Mouse (Mus musculus) liver, adult (tissue): ENCODE results near the gene Cfap221.

Experiments
- GATA4 ChIP-seq: IDR thresholded peaks from 2 replicates; pipeline ENCODE4 v1.6.1; 2014; ENCODE audit warnings: mild to moderate bottlenecking, low read length; ENCODE audit not compliant: insufficient replicate concordance

Cfap221 gene

DNA sequence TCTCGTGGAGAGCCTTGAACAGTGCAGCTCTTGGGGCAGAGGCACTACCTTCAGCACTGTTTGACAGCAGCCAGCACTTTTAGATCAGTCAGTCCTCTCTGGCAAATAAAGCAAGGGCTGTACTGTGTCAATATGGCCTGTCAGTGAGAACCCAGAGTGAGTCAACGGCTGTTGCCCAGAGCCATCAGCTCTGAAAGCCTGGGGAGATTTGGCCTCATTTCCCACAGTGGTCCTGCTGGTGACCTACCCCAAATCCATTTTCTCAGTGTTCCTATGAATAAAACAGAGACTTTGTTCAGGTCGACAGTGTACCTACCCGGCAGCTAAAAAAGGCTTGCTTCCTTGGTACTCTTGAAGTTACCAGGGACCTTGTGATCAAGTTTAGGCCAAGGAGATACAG lies 105.2 kb downstream of the Cfap221 start:
- no peak for TF ChIP-seq GATA4

DNA sequence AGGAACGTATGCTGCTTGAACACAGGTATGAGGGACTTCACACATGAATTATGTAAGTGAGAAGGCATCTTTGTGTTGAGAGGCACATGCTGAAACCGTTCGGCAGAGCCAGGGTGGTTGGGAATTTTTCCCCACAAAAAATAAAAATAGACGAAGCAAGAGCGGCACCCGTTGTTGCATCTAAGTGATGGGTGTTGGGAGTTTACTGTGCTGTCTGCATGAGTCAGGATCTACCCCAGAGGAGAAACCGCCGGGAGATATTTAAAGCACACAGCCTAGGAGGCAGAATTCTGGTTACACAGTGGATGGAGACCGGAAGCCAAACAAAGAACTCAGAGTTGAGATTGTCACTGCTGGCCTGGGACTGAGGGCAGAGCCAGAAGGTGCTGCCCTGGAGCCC lies 105.9 kb downstream of the Cfap221 start:
- TF ChIP-seq GATA4: no peak

DNA sequence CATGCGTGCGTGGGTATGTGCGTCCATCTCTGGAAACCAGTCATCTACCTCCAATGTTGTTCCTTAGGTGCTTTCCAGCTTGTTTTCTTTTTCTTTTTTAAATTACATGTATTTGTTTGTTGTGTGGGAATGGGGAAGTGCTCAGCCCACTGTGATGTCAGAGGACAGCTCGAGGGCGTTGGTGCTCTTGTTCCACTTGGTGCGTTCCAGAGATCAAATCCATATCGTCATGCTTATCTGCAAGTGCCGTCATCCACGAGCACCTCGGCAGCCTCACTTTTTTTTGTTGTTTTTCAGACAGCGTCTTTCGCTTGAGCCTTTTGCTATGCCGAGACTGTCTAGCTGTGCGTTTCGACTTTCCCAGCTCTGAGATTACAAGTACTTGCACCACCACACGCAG lies 107.7 kb downstream of the Cfap221 start:
- no peak for TF ChIP-seq GATA4

DNA sequence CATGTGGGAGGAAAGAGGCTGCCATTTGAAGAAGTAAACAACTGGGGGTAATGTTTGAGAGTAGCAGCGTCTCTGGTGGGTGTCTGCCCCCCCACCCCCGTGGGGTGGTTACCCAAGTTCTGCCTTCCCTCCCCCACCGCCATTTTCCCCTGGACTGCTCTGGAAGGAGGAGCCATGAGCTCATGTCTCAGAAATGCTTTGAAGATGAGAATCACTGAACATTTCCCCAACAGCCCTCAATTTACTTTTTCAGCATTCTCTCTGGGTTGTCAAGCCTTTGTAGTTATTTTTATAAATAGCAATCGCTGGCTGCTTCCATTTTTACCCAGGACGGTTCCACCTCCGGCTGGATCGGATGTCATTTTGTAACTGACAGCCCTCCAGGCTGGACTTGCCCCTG lies 110.7 kb downstream of the Cfap221 start:
- no peak for TF ChIP-seq GATA4

DNA sequence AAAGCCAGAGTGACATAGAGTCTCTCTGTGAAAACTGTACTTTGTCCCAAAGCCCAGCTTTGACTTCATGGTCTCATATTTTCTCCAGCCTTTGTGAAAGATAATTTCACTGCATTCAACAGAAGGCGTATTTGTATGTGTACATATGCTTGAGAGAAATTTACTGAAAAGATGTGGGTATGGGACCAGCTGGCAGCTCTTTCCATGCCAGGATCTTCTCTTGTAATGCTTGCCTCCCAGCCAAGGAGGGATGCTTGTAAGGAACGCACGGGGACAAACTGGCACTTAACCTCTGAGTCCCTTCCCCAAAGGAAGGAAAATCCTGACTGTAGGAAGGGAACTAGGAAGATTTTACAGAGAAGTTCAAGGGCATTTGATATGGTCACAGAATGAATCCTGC lies 112.8 kb downstream of the Cfap221 start:
- TF ChIP-seq GATA4: no peak

DNA sequence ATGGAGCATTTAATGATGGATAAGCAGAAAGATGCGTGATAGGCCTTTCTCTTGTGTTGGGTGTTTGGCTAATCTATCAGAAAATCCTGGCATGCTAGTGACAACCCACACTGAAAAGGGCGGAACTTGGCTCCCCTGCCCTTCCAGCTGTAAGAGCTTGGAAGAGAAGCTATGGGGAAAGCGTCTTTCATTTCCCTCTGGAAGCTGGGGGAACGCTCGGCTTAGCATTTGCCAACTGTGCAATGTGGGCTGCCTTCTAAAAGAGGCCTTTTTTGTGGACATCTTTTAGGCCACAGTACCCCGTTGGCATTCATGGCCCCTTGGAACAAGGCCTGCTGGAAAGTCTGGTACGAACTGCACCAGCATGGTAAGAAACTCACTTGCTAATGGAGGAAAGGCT lies 118.1 kb downstream of the Cfap221 start:
- no peak for TF ChIP-seq GATA4

DNA sequence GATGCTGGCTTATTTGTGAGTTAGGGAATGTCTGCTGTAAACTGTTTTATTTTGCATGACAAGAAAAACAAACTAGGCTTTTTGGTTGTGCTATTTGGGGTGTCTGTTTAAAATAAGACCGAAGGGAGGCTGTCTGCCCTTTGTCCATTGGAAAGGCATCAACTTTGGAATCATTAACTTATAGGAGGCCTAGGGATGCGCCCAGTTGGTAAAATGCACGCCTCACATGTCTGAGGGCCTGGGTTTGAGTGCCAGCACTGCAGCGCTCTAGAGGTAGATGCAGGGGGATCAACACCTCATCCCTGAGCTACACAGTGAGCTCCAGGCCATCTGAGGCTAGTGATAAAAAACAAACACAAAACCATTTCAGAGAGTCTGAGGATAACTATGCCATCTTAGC lies 119.6 kb downstream of the Cfap221 start:
- no peak for TF ChIP-seq GATA4
